Mouse (Mus musculus) cerebellum, adult 11-12 months (tissue): ENCODE measurements around the gene Jade2.

Experiments
- DNase-seq: peaks from one replicate; pipeline ENCODE4 v3.0.0; 2022

Jade2 gene

GRCm38 (mm10) chr11:51855818-51856615 is 1.4 kb downstream of the Jade2 start:
- DNase-seq = peak; percentile 90

DNA sequence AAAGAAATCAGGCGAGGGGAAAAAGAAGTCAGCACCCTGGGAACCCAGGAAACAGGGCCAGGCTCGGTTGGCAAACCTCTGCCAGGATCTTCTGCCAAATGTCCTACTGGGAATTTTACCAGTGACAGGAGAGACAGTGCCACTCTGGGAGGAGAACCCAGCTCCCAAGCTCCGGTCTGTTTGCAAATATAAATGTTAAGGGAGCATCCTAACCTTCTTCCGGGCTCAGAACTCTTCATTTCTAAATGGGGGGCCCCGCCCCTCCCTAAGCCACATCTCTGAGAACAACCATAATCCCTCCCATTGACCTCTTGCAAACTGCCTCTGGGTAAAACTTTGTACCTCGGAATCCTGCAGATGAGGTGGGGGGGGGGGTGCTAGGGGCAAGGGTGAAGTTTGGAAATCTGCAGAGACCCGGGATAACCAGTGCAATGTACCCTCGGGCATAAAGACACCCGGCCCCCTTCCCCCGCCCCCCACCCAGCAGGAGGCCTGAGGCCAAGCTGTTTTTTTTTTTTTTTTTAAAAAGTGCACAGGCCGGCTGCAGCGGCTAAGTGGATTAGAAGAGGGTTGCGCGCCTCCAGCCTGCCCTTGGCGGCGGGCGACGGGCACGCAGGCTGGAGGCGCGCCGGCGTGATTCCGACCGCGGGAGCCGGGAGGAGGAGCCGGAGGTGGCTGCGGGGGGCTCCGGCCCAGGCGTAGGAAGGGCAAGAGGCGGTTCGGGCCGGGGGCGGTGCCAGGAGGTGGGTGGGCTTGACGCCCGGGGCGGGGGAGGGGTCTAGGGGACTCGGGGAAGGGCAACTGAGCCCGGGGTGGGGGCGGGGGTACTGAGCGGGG is 2.3 kb downstream of the Jade2 start:
- DNase-seq = peak; percentile 76

DNA sequence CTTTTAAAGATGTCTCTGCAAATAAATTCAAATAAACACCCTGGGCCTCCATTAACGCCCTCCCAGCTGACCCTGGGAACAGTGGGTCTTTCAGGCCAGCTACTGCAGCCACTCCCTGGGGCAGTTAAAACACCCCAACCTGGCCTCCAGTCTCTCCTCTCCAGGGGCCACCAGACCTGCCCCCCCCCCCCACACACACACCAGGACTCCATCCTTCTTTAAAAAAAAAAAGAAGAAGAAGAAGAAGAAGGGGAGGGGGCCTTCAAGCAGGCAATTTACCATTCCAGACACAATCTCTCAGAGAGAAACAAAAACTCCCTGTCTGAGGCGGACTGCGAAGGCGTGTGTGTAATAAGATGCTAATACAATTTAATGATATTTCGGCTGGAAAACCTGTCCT is 4.9 kb downstream of the Jade2 start:
- no peak for DNase-seq

DNA sequence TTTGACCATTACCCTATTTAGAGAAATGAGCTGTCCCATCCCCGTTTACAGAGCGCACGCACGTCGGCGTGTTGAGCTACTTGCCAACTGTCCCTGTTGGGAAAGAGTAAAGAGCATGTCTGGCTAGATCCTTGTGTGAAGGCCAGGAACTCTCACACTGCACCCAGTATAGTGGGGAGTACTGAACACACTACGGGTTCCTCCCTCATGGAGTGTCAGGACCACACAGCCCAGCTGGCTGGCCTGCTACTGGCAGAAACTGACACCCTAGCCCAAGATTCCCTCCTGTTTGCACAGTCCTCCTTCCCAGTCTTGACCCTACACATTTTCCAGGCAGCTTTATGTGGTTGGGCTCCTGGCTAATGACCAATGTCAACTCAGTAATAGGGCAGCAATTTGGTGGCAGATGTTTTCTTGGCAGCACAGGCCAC is 5.3 kb downstream of the Jade2 start:
- DNase-seq = no peak

- DNase-seq = no peak
Measured at GRCm38 (mm10) chr11:51850741-51851330, 6.6 kb downstream of the Jade2 start.

- no peak for DNase-seq
Measured at GRCm38 (mm10) chr11:51848324-51848723, 9.1 kb downstream of the Jade2 start.

GRCm38 (mm10) chr11:51847902-51848301 is 9.6 kb downstream of the Jade2 start:
- DNase-seq = no peak

- DNase-seq = no peak
Measured at GRCm38 (mm10) chr11:51845981-51846883, 11.2 kb downstream of the Jade2 start.

GRCm38 (mm10) chr11:51844529-51845098 is 12.8 kb downstream of the Jade2 start:
- no peak for DNase-seq

DNA sequence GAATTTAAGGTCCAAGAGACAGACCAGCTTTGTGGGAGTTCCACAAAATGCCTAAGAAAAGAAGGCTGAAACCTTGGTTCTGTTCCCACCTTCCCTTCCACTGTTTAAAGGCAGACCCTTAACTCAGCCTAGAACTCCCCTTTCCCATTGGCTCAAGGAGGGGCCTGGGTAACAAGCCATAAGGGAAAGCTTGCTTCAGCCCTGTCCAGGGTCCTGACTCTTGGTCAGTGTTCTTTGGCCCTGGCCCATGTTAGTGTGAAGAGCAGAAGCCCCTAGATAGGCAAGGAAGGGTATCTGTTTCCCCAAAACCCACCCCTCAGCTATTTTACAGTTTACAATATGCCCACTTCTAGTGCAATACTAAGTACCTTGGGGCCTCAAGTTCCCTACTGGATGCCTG is 13.6 kb downstream of the Jade2 start:
- no peak for DNase-seq

DNA sequence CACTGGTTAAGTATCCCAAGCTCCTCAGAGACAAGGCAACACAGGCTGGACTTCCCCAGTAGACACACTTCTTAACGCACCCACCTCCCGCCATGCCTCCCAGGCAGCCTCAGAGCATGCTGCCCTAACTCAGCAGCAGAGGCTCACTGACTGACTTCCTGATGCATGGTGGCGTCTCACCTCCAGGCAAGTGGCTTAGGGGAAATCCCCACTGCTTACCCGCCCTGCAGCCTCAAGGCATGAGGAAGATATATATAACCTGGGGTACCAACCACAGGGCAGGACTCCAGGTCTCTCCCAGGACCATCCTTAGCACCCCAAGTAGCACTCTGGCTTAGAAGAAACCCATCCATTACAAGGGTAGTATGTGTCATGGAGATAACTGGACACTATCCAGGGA is 14.3 kb downstream of the Jade2 start:
- no peak for DNase-seq

DNA sequence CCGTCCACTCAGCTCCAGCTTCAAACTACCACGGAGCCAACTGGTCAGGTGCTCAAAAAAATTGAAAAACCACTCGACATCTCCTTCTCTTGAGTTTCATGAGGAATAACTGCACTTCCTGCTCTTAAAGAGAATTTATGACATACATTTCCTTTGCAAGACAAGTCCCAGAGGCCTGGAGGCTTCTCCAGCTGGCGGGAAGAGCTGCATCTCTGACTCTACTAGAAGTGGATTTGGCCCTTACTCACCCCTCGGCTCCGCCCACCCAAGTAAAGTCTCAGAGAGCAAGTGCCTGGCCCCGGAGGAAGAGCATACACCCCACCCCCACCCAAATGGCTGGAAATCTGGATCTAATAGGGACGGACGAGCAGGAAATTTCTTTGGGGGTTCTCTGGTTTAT is 16.3 kb downstream of the Jade2 start:
- no peak for DNase-seq

DNA sequence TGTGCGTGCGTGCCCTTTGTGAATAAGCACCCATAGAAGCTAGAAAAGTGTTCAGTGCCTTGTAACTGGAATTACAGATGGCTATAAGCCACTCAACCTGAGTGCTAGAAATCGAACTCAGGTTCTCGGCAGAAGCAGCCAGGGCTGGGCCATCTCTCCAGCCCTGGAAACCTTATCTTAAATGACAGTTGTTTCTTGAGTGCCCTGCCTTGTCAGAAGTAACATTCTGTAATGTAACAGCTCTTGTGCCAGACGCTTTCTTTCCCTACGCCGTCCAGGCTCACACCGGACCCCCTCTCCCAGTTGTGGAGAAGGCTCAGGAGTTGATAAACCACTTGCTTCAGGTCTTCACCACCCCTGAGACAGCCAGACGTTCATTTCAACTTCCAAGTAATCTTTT is 16.8 kb downstream of the Jade2 start:
- no peak for DNase-seq

GRCm38 (mm10) chr11:51839973-51840372 is 17.5 kb downstream of the Jade2 start:
- no peak for DNase-seq

DNA sequence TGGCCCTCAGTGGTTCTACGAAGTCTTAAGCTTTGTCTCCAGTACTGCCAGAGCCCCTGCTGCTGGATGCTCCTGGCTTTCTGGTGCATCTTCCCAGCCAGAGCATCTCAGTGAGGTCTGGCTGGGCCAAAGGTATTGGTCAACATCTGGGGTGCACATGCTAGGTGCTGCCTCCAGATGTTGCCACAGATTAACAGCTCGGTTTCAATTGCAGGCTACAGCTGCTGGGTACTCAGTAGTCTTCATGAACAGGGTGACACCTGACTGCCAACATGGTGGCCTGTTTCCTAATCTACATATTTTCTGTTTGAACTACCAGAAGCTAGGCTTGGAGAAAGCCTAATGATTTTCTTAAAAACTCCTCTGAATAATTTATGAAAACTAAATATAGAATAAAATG is 18.3 kb downstream of the Jade2 start:
- DNase-seq = no peak

- no peak for DNase-seq
Measured at GRCm38 (mm10) chr11:51837164-51838153, 20.0 kb downstream of the Jade2 start.

DNA sequence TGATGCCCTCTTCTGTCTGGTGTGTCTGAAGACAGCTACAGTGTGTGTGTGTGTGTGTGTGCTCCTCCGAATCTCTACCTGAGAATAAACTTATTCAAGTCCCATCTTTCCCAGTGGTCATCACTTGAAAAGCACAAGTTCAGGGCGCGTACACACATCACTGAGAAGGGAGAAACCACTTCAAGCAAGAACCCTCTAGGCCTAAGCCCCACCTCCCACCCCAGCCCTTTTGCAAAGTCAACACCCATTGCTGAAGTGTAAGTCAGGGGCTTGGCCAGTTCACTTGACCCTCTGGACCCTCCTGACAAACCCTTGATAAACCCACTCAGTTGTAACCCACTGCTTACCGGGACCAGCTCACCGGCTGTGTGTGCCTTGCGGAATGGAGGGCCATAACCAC is 20.9 kb downstream of the Jade2 start:
- DNase-seq = no peak

- DNase-seq = no peak
Measured at GRCm38 (mm10) chr11:51835598-51835997, 21.9 kb downstream of the Jade2 start.

DNA sequence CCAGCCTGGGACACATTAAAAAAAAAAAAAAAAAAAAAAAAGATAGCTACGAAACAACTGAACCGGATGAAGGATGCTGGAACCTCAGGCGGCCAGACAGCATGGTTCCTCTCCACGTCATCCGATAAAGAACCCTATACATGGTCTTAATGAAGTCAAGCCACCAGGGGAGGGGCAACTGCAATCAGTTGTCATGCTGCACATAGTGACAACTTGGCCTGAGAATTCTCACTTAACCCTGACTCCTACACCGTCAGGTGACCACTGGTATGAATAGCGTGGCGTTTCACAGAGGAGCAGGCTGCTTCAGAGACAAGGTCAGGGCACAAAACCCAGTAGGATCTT is 23.4 kb downstream of the Jade2 start:
- no peak for DNase-seq

DNA sequence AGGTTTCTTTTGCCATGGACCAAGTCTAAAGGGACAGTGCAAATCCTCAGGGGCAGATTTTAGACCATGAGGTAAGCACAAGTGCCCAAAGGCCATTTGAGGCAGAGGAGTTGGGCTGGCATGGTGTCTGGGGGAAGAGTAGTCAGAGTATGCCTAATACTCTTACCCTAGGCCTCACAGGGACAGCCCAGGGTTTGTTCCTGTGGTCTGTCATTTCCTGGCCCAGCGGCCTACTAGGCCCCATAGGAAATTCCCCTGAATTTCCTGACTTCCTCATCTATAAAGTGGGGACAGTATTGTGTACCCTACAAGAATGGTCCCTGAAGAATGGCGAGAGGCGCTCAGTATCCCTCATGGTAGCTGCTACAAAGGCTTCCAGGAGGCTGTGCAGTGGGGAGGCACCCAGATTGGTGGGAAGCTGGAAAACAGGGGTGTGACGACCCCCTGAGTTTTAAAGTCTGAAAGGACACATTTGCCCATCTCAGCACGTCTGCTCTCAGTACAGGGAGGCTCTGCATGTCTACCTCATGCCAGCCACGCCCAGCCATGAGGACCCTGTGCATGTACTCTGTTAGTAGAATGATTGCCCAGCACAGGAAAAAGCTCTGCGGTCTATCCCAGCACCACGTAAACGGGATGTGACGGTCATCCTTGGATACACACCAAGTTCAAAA is 23.9 kb downstream of the Jade2 start:
- no peak for DNase-seq

GRCm38 (mm10) chr11:51832992-51833391 is 24.5 kb downstream of the Jade2 start:
- DNase-seq = no peak
